Mouse (Mus musculus): ENCODE measurements around the gene Sec1. TPM values are rescaled to one million over a fixed set of nuclear protein-coding genes. Genes with fewer than 3 reads are reported as not detected.

Gene Sec1
- total RNA-seq (2023), result not detected

GRCm38 (mm10) chr7:45693921-45694591 lies at the start of gene Sec1:
TSS of gene Sec1 (minus strand) at chr7:45694402.

GRCm38 (mm10) chr7:45725713-45726112 lies 31.5 kb upstream of the Sec1 start, which contains the start of gene Spaca4:
TSS of gene Spaca4 (minus strand) at chr7:45725813.

GRCm38 (mm10) chr7:45720413-45721233 lies 26.4 kb upstream of the Sec1 start, which contains the start of gene Fam83e:
TSS of gene Fam83e (plus strand) at chr7:45721212.

GRCm38 (mm10) chr7:45717918-45718297 lies 23.7 kb upstream of the Sec1 start, which contains the start of gene Sphk2:
TSS of gene Sphk2 (minus strand) at chr7:45718002.

GRCm38 (mm10) chr7:45715090-45715708 lies 21.0 kb upstream of the Sec1 start, which contains the start of gene Rpl18:
TSS of gene Rpl18 (plus strand) at chr7:45715457.

GRCm38 (mm10) chr7:45704730-45705442 lies 10.7 kb upstream of the Sec1 start, which contains the start of gene Dbp:
TSS of gene Dbp (plus strand) at chr7:45705088.

GRCm38 (mm10) chr7:45699523-45700141 lies 5.4 kb upstream of the Sec1 start, which contains the start of gene Car11:
TSS of gene Car11 (plus strand) at chr7:45699843.

GRCm38 (mm10) chr7:45683396-45684050 lies 10.7 kb downstream of the Sec1 start, which contains the start of gene Ntn5:
TSS of gene Ntn5 (plus strand) at chr7:45684022.

GRCm38 (mm10) chr7:45666161-45666560 lies 28.0 kb downstream of the Sec1 start, which contains the start of gene Fut2:
TSS of gene Fut2 (minus strand) at chr7:45666394.

GRCm38 (mm10) chr7:45639561-45640027 lies 54.6 kb downstream of the Sec1 start, which contains the start of gene Mamstr:
TSS of gene Mamstr (plus strand) at chr7:45639977.

Other genes starting within 250 kb of the Sec1 start
- 1,000 to 10,000 TPM; 2,883 to 3,990 TPM for gene Ftl1, start 234.5 kb downstream of the Sec1 start, total RNA-seq (2023)
- gene Bax, start 227.5 kb downstream of the Sec1 start, total RNA-seq (2023), result 100 to 1,000 TPM; 111 to 121 TPM
- gene Tulp2, start 212.5 kb downstream of the Sec1 start, total RNA-seq (2023), result not detected
- gene Gm45808, start 207.6 kb downstream of the Sec1 start, total RNA-seq (2023), result 1 to 10 TPM; 1.3 to 1.7 TPM
- gene Dhdh, start 205.6 kb downstream of the Sec1 start, total RNA-seq (2023), result 10 to 100 TPM; 10.4 to 11.5 TPM
- gene Nucb1, start 184.0 kb downstream of the Sec1 start, total RNA-seq (2023), result 100 to 1,000 TPM; 153 to 162 TPM
- 100 to 1,000 TPM; 820 to 877 TPM for gene Ppp1r15a, start 168.1 kb downstream of the Sec1 start, total RNA-seq (2023)
- under 1 TPM; 0.71 to 0.79 TPM for gene Plekha4, start 168.1 kb downstream of the Sec1 start, total RNA-seq (2023)
- under 1 TPM in 1 of 2 experiments, not detected in 1; 0.39 TPM for gene Hsd17b14, start 139.5 kb downstream of the Sec1 start, total RNA-seq (2023)
- gene Bcat2, start 124.2 kb downstream of the Sec1 start, total RNA-seq (2023), result 10 to 100 TPM; 64.9 to 67.0 TPM
- not detected for gene Fgf21, start 78.9 kb downstream of the Sec1 start, total RNA-seq (2023)
- gene Fut1, start 77.1 kb downstream of the Sec1 start, total RNA-seq (2023), result not detected
- under 1 TPM in 1 of 2 experiments, not detected in 1; 0.36 TPM for gene Izumo1, start 72.6 kb downstream of the Sec1 start, total RNA-seq (2023)
- under 1 TPM; 0.45 to 0.49 TPM for gene Rasip1, start 66.9 kb downstream of the Sec1 start, total RNA-seq (2023)
- gene Mamstr, start 54.4 kb downstream of the Sec1 start, total RNA-seq (2023), result not detected
- not detected for gene Fut2, start 28.0 kb downstream of the Sec1 start, total RNA-seq (2023)
- gene Ntn5, start 10.4 kb downstream of the Sec1 start, total RNA-seq (2023), result not detected
- not detected for gene Car11, start 5.4 kb upstream of the Sec1 start, total RNA-seq (2023)
- gene Dbp, start 10.7 kb upstream of the Sec1 start, total RNA-seq (2023), result 10 to 100 TPM in 1 of 2 experiments, 1 to 10 TPM in 1; 8.5 to 11.4 TPM
- 1,000 to 10,000 TPM; 1,433 to 1,476 TPM for gene Rpl18, start 21.1 kb upstream of the Sec1 start, total RNA-seq (2023)
- 10 to 100 TPM; 48.8 to 50.4 TPM for gene Sphk2, start 23.6 kb upstream of the Sec1 start, total RNA-seq (2023)
- gene Fam83e, start 26.8 kb upstream of the Sec1 start, total RNA-seq (2023), result under 1 TPM; 0.58 to 0.67 TPM
- gene Spaca4, start 31.4 kb upstream of the Sec1 start, total RNA-seq (2023), result not detected
- not detected for gene Lmtk3, start 89.3 kb upstream of the Sec1 start, total RNA-seq (2023)
- gene Sult2b1, start 90.3 kb upstream of the Sec1 start, total RNA-seq (2023), result under 1 TPM in 1 of 2 experiments, not detected in 1; 0.46 TPM
- gene Cyth2, start 120.2 kb upstream of the Sec1 start, total RNA-seq (2023), result 100 to 1,000 TPM; 104 to 114 TPM
- gene Kcnj14, start 130.4 kb upstream of the Sec1 start, total RNA-seq (2023), result under 1 TPM; 0.58 to 0.88 TPM
- gene Grwd1, start 136.5 kb upstream of the Sec1 start, total RNA-seq (2023), result 1 to 10 TPM; 9.1 to 9.8 TPM
- 100 to 1,000 TPM in 1 of 2 experiments, 10 to 100 TPM in 1; 89.1 to 104 TPM for gene Kdelr1, start 178.4 kb upstream of the Sec1 start, total RNA-seq (2023)
- under 1 TPM; 0.30 to 0.42 TPM for gene Grin2d, start 184.0 kb upstream of the Sec1 start, total RNA-seq (2023)
- not detected for gene Syngr4, start 202.3 kb upstream of the Sec1 start, total RNA-seq (2023)
- gene Tmem143, start 202.5 kb upstream of the Sec1 start, total RNA-seq (2023), result 1 to 10 TPM; 7.7 to 9.3 TPM
- gene Emp3, start 227.0 kb upstream of the Sec1 start, total RNA-seq (2023), result 100 to 1,000 TPM; 594 to 671 TPM
- 1 to 10 TPM; 3.0 to 3.4 TPM for gene Ccdc114, start 229.7 kb upstream of the Sec1 start, total RNA-seq (2023)

Measured in monocyte, adult 59 days (primary cell).